Comparison of ENCODE assay signal across 39 mouse cellular contexts in genomic region chr6:55704061-55704758, GRCm38 (mm10). TPM values are rescaled to one million over a fixed set of nuclear protein-coding genes. Genes with fewer than 3 reads are reported as not detected.
A peak's percentile ranks its signal among the peaks of the same experiment; 100 is the strongest.
DNase-seq lines count a peak whose midpoint lies in the region; ATAC-seq lines count a peak whose summit lies in the region.
"Had no signal": no experiment of that assay in that cellular context is flagged by ENCODE, and none has a peak within 500 bp of the region (broad histone marks: within the 10 kb centered on the region; RNA-seq: fewer than 3 reads in every experiment).

No protein-coding gene starts in this region.

- 81% methylated on average over 8 of the region's 8 CpGs for WGBS in hindbrain, embryonic 12.5 days
- 90% methylated on average over 8 of the region's 8 CpGs for WGBS in hindbrain, embryonic 11.5 days
- 82% methylated on average over 8 of the region's 8 CpGs for WGBS in neural tube, embryonic 12.5 days
- 39% methylated on average over 8 of the region's 8 CpGs for WGBS in forebrain, embryonic 15.5 days
- 51% methylated on average over 8 of the region's 8 CpGs for WGBS in neural tube, embryonic 14.5 days

- H3K9ac ChIP-seq in hindbrain, embryonic 12.5 days = no peak overlapping the region
- no peak overlapping the region for H3K9ac ChIP-seq in hindbrain, embryonic 11.5 days (ENCODE audit: low read depth, low read length)
- H3K9ac ChIP-seq in neural tube, embryonic 12.5 days = no peak overlapping the region
- no peak overlapping the region for H3K9ac ChIP-seq in forebrain, embryonic 15.5 days (replicated peaks)
- no peak overlapping the region for H3K9ac ChIP-seq in neural tube, embryonic 14.5 days (replicated peaks; ENCODE audit: low read depth, low read length)
- H3K9ac ChIP-seq: embryonic facial prominence, embryonic 15.5 days; heart, embryonic 13.5 days; limb, embryonic 15.5 days; liver, embryonic 13.5 days; midbrain, embryonic 15.5 days had no signal

- H3K36me3 ChIP-seq in hindbrain, embryonic 12.5 days = no peaks in the 10 kb centered on the region
- no peaks in the 10 kb centered on the region for H3K36me3 ChIP-seq in hindbrain, embryonic 11.5 days (ENCODE audit: control insufficient read depth, insufficient read depth, low read length)
- no peaks in the 10 kb centered on the region for H3K36me3 ChIP-seq in neural tube, embryonic 12.5 days
- H3K36me3 ChIP-seq in forebrain, embryonic 15.5 days = no peaks in the 10 kb centered on the region
- no peaks in the 10 kb centered on the region for H3K36me3 ChIP-seq in neural tube, embryonic 14.5 days (ENCODE audit: control insufficient read depth, insufficient read depth, low read length)
- H3K36me3 ChIP-seq: embryonic facial prominence, embryonic 10.5 days; embryonic facial prominence, embryonic 15.5 days; heart, embryonic 13.5 days; limb, embryonic 10.5 days; limb, embryonic 15.5 days; liver, embryonic 13.5 days; midbrain, embryonic 15.5 days had no signal

- H3K27me3 ChIP-seq in hindbrain, embryonic 12.5 days = no peaks in the 10 kb centered on the region
- no peaks in the 10 kb centered on the region for H3K27me3 ChIP-seq in hindbrain, embryonic 11.5 days (ENCODE audit: control insufficient read depth, insufficient read depth, low read length)
- no peaks in the 10 kb centered on the region for H3K27me3 ChIP-seq in neural tube, embryonic 12.5 days (replicated peaks)
- H3K27me3 ChIP-seq in forebrain, embryonic 15.5 days = no peaks in the 10 kb centered on the region
- H3K27me3 ChIP-seq in neural tube, embryonic 14.5 days (ENCODE audit: control insufficient read depth, insufficient read depth, low read length) = no peaks in the 10 kb centered on the region
- H3K27me3 ChIP-seq: embryonic facial prominence, embryonic 15.5 days; heart, embryonic 13.5 days; limb, embryonic 15.5 days; liver, embryonic 13.5 days; midbrain, embryonic 15.5 days had no signal

- no peaks in the 10 kb centered on the region for H3K4me1 ChIP-seq in hindbrain, embryonic 12.5 days
- no peaks in the 10 kb centered on the region for H3K4me1 ChIP-seq in hindbrain, embryonic 11.5 days (replicated peaks; ENCODE audit: control insufficient read depth, insufficient read depth, low read length)
- no peaks in the 10 kb centered on the region for H3K4me1 ChIP-seq in neural tube, embryonic 12.5 days
- H3K4me1 ChIP-seq in forebrain, embryonic 15.5 days = peaks cover 16% of the 10 kb centered on the region
- H3K4me1 ChIP-seq in neural tube, embryonic 14.5 days (ENCODE audit: control insufficient read depth, insufficient read depth, low read length) = no peaks in the 10 kb centered on the region
- H3K4me1 ChIP-seq: embryonic facial prominence, embryonic 10.5 days; embryonic facial prominence, embryonic 15.5 days; heart, embryonic 13.5 days; limb, embryonic 10.5 days; limb, embryonic 15.5 days; liver, embryonic 13.5 days; midbrain, embryonic 15.5 days had no signal

- no peak overlapping the region for H3K4me2 ChIP-seq in hindbrain, embryonic 12.5 days (replicated peaks)
- no peak overlapping the region for H3K4me2 ChIP-seq in hindbrain, embryonic 11.5 days (replicated peaks; ENCODE audit: low read depth, low read length)
- no peak overlapping the region for H3K4me2 ChIP-seq in neural tube, embryonic 12.5 days (replicated peaks)
- no peak overlapping the region; the same call in 1 of the 2 replicates for H3K4me2 ChIP-seq in forebrain, embryonic 15.5 days (replicated peaks)
- no peak overlapping the region for H3K4me2 ChIP-seq in neural tube, embryonic 14.5 days (ENCODE audit: low read depth, low read length)
- H3K4me2 ChIP-seq: embryonic facial prominence, embryonic 15.5 days; heart, embryonic 13.5 days; limb, embryonic 15.5 days; liver, embryonic 13.5 days; midbrain, embryonic 15.5 days had no signal

- intact Hi-C loops in gastrocnemius, postnatal 36 days (cut with DNase I) = no loop called here

- H3K27ac ChIP-seq in hindbrain, embryonic 12.5 days = peak overlapping the region; percentile 7; the same call in 1 of the 2 replicates
- H3K27ac ChIP-seq in hindbrain, embryonic 11.5 days (ENCODE audit: low read depth, low read length) = no peak overlapping the region
- H3K27ac ChIP-seq in neural tube, embryonic 12.5 days = no peak overlapping the region
- H3K27ac ChIP-seq in forebrain, embryonic 15.5 days (replicated peaks) = peak overlapping the region; percentile 64
- peak overlapping the region; percentile 62 for H3K27ac ChIP-seq in neural tube, embryonic 14.5 days (ENCODE audit: low read depth, low read length)
- H3K27ac ChIP-seq: embryonic facial prominence, embryonic 10.5 days; embryonic facial prominence, embryonic 15.5 days; heart, embryonic 13.5 days; kidney, postnatal 0 days; limb, embryonic 10.5 days; limb, embryonic 15.5 days; liver, embryonic 13.5 days; macrophage; midbrain, embryonic 15.5 days had no signal

- no peaks in the 10 kb centered on the region for H3K9me3 ChIP-seq in hindbrain, embryonic 12.5 days (replicated peaks)
- H3K9me3 ChIP-seq in hindbrain, embryonic 11.5 days (ENCODE audit: control insufficient read depth, low read length) = no peaks in the 10 kb centered on the region
- no peaks in the 10 kb centered on the region for H3K9me3 ChIP-seq in neural tube, embryonic 12.5 days
- H3K9me3 ChIP-seq in forebrain, embryonic 15.5 days = no peaks in the 10 kb centered on the region
- H3K9me3 ChIP-seq in neural tube, embryonic 14.5 days (ENCODE audit: control insufficient read depth, low read length) = no peaks in the 10 kb centered on the region
- H3K9me3 ChIP-seq: embryonic facial prominence, embryonic 10.5 days; embryonic facial prominence, embryonic 15.5 days; heart, embryonic 13.5 days; limb, embryonic 10.5 days; limb, embryonic 15.5 days; liver, embryonic 13.5 days; midbrain, embryonic 15.5 days had no signal

- no peak overlapping the region for H3K4me3 ChIP-seq in hindbrain, embryonic 12.5 days
- H3K4me3 ChIP-seq in hindbrain, embryonic 11.5 days (ENCODE audit: low read depth, low read length) = no peak overlapping the region
- no peak overlapping the region for H3K4me3 ChIP-seq in neural tube, embryonic 12.5 days
- no peak overlapping the region for H3K4me3 ChIP-seq in forebrain, embryonic 15.5 days
- no peak overlapping the region for H3K4me3 ChIP-seq in neural tube, embryonic 14.5 days (ENCODE audit: low read depth, low read length)
- H3K4me3 ChIP-seq: embryonic facial prominence, embryonic 10.5 days; embryonic facial prominence, embryonic 15.5 days; heart, embryonic 13.5 days; limb, embryonic 10.5 days; limb, embryonic 15.5 days; liver, embryonic 13.5 days; midbrain, embryonic 15.5 days; myocyte had no signal

- DNase-seq in hindbrain, embryonic 11.5 days (ENCODE audit: low spot score) = no peak
- no peak for DNase-seq in neural tube, embryonic 10.5 days (ENCODE audit: extremely low spot score, low spot score)
- DNase-seq in gastrocnemius, postnatal 36 days = no peak
- DNase-seq: adrenal gland, postnatal 25 days; cerebellum, adult 2 months; cerebellum, postnatal 14 days; heart, postnatal 14 days; kidney, adult 8-10 months; kidney, postnatal 4 days; liver, embryonic 13.5 days; lung, adult 18-20 months; right cerebral cortex, postnatal 14 days; thymus, postnatal 4 days had no signal

- no peak for ATAC-seq in hindbrain, embryonic 12.5 days (ENCODE audit: low FRiP score)
- ATAC-seq in hindbrain, embryonic 11.5 days (ENCODE audit: low FRiP score) = no peak
- peak; percentile 71 for ATAC-seq in neural tube, embryonic 12.5 days (ENCODE audit: low FRiP score, low read depth)
- peak; percentile 11; the same call in 1 of the 2 replicates for ATAC-seq in forebrain, embryonic 15.5 days (replicated peaks)
- ATAC-seq in neural tube, embryonic 14.5 days (ENCODE audit: low read depth) = peak; percentile 83
- ATAC-seq in erythroid progenitor cell, adult 5-6 weeks (replicated peaks; ENCODE audit: low FRiP score, poor library complexity, severe bottlenecking) = no peak
- ATAC-seq: intestine, embryonic 16.5 days; lung, postnatal 0 days; midbrain, embryonic 15.5 days had no signal

RNA-seq across cellular contexts. Expression of gene Neurod6, which starts 23.1 kb away (rescaled TPM):
- 18.0 and 22.7 TPM in 2 replicates for polyA plus RNA-seq in hindbrain, embryonic 12.5 days (2016; fragmentation: Nextera tagmentation; extraction: Ambion mirVana)
- 0.36 and 0.86 TPM in 2 replicates for polyA plus RNA-seq in hindbrain, embryonic 11.5 days (2014; fragmentation: Nextera tagmentation; extraction: Ambion mirVana)
- polyA plus RNA-seq in neural tube, embryonic 12.5 days (2016; fragmentation: Nextera tagmentation; extraction: Ambion mirVana) = 32.0 and 33.6 TPM in 2 replicates
- polyA plus RNA-seq in forebrain, embryonic 15.5 days (2015; fragmentation: Nextera tagmentation; extraction: Ambion mirVana) = 467 and 475 TPM in 2 replicates
- 88.6 and 95.7 TPM in 2 replicates for polyA plus RNA-seq in neural tube, embryonic 14.5 days (2014; fragmentation: Nextera tagmentation; extraction: Ambion mirVana)
- not detected for total RNA-seq in gastrocnemius, postnatal 36 days (2021)
- not detected in 2 replicates for total RNA-seq in erythroid progenitor cell, adult 5-6 weeks (2015; ENCODE audit: low replicate concordance)
- total RNA-seq in erythroid progenitor cell, adult 5-6 weeks (2017; ENCODE audit: low replicate concordance) = not detected in 2 replicates
- total RNA-seq: adrenal gland, adult 18-20 months; adrenal gland, postnatal 25 days; gastrocnemius, adult 8-10 months; heart, adult 8-10 months; heart, postnatal 14 days; megakaryocyte-erythroid progenitor cell, adult 5-6 weeks; MEL had no signal
- polyA plus RNA-seq: embryonic facial prominence, embryonic 10.5 days; gonadal fat pad, adult 2 months; intestine, embryonic 16.5 days; kidney, postnatal 0 days; limb, embryonic 10.5 days; limb, embryonic 15.5 days; lung, postnatal 0 days; macrophage; myocyte; small intestine, adult 2 months; stomach, embryonic 14.5 days; testis, adult 2 months; thymus, postnatal 0 days had no signal

Comparison
In these comparisons a context has a peak if more than half of its experiments do, and no peak if none do; other contexts are left out.
1. H3K27ac ChIP-seq: peak in hindbrain, embryonic 12.5 days (single experiment), forebrain, embryonic 15.5 days (single experiment) and neural tube, embryonic 14.5 days (single experiment); none in hindbrain, embryonic 11.5 days (single experiment) and neural tube, embryonic 12.5 days (single experiment).
2. RNA of gene Neurod6, which starts 23.1 kb away (polyA plus RNA-seq): 467 to 475 TPM in forebrain, embryonic 15.5 days, 88.6 to 95.7 TPM in neural tube, embryonic 14.5 days, 32.0 to 33.6 TPM in neural tube, embryonic 12.5 days and 18.0 to 22.7 TPM in hindbrain, embryonic 12.5 days; 0.36 to 0.86 TPM in hindbrain, embryonic 11.5 days; every median in the first group is over 10 times any median in the second.
3. ATAC-seq: peak in neural tube, embryonic 12.5 days (single experiment), forebrain, embryonic 15.5 days (single experiment) and neural tube, embryonic 14.5 days (single experiment); none in hindbrain, embryonic 12.5 days (single experiment), hindbrain, embryonic 11.5 days (single experiment) and erythroid progenitor cell, adult 5-6 weeks (single experiment).